Mouse (Mus musculus) right cerebral cortex, postnatal 25 days (tissue): ENCODE measurements around the gene ccdc198.

Source experiments
- DNase-seq: peaks from one replicate; pipeline ENCODE4 v3.0.0; 2022

Gene ccdc198

GRCm38 (mm10) chr14:49186270-49186669 lies 59.0 kb downstream of the ccdc198 start:
- no peak for DNase-seq

GRCm38 (mm10) chr14:49179736-49180135 lies 65.5 kb downstream of the ccdc198 start:
- no peak for DNase-seq

- DNase-seq, result peak; percentile 14
Observed at GRCm38 (mm10) chr14:49173290-49174135, 71.8 kb downstream of the ccdc198 start.

GRCm38 (mm10) chr14:49172582-49172988 lies 72.7 kb downstream of the ccdc198 start:
- peak; percentile 72 for DNase-seq

GRCm38 (mm10) chr14:49171867-49172581 lies 73.2 kb downstream of the ccdc198 start, which contains the start of gene Naa30:
Gene Naa30 (plus strand): TSS chr14:49172226.
- peak; percentile 95 for DNase-seq

- DNase-seq, result no peak
Observed at GRCm38 (mm10) chr14:49171286-49171685, 74.0 kb downstream of the ccdc198 start.
